Mouse (Mus musculus) limb, embryonic 10.5 days (tissue): ENCODE results near the gene Pde10a. TPM values are rescaled to one million over a fixed set of nuclear protein-coding genes. Genes with fewer than 3 reads are reported as not detected.

Experiments
- DNase-seq: peaks from one replicate; pipeline ENCODE4 v3.0.0-alpha.2; 2017; ENCODE audit warnings: low spot score
- H3K27ac ChIP-seq: fragments of 300-500 bp; sonication (generic); 2 replicates; pipeline ENCODE4 v1.5.1; 2016; ENCODE audit warnings: mild to moderate bottlenecking
- H3K27me3 ChIP-seq: fragments of 300-500 bp; sonication (generic); 2 replicates; pipeline ENCODE4 v1.6.1; 2016; ENCODE audit warnings: low read depth, mild to moderate bottlenecking; ENCODE audit not compliant: poor library complexity, severe bottlenecking
- H3K36me3 ChIP-seq: fragments of 300-500 bp; sonication (generic); 2 replicates; pipeline ENCODE4 v1.6.1; 2016; ENCODE audit warnings: mild to moderate bottlenecking, moderate library complexity
- H3K4me1 ChIP-seq: fragments of 300-500 bp; sonication (generic); 2 replicates; pipeline ENCODE4 v1.6.1; 2016
- H3K4me3 ChIP-seq: fragments of 300-500 bp; sonication (generic); 2 replicates; pipeline ENCODE4 v1.5.1; 2016; ENCODE audit warnings: mild to moderate bottlenecking, moderate library complexity
- H3K9me3 ChIP-seq: fragments of 300-500 bp; sonication (generic); replicated peaks from 2 replicates; pipeline ENCODE4 v1.6.1; 2016; ENCODE audit warnings: mild to moderate bottlenecking
- WGBS: fragments of 180-500 bp; shearing (Covaris S2); methylation state at CpG from one replicate; pipeline ENCODE4 v1.1.7; 2016; 5-methylcytosine and 5-hydroxymethylcytosine counted together
- polyA plus RNA-seq: library from polyadenylated mRNA; unstranded; fragments of >200 nt; fragmentation: Nextera tagmentation; extraction: Ambion mirVana; gene quantifications from 2 replicates; pipeline ENCODE4 v1.2.1, GENCODE M21; 2016

The Pde10a gene
- polyA plus RNA-seq, 1 experiment from 2014 or later = 1.6 TPM

DNA sequence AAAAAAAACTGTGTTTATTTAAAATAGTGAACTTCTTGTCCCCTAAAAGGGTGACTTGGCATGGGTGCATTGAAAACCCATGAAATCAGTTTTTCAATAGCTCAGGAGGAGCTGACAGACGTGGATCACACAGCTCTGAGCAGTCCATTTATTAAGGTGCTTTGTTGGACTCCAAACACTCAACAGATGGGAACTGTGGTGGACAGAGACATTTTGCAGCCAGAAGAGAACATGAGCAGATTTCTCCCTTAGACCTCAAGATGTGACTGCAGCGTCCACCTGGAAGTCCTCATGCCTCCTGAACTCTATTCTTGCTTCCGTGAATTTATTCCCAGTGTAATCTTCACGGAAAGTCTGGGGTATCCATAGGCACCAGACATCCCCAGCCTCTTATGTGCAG is 266.4 kb downstream of the Pde10a start:
- Histone ChIP-seq H3K27me3 (peaks cover 13% of the 10 kb centered on the region), H3K4me1 (no peaks in the 10 kb centered on the region), H3K27ac (no peak overlapping the region), H3K9me3 (no peaks in the 10 kb centered on the region), H3K4me3 (no peak overlapping the region), H3K36me3 (no peaks in the 10 kb centered on the region)
- 80% methylated on average over 4 of the region's 4 CpGs for WGBS
- no peak for DNase-seq

GRCm38 (mm10) chr17:8792611-8793010 is 267.4 kb downstream of the Pde10a start:
- Histone ChIP-seq H3K27ac (no peak overlapping the region), H3K36me3 (no peaks in the 10 kb centered on the region), H3K4me1 (no peaks in the 10 kb centered on the region), H3K4me3 (no peak overlapping the region), H3K27me3 (peaks cover 22% of the 10 kb centered on the region), H3K9me3 (no peaks in the 10 kb centered on the region)
- WGBS = 67% methylated on average over 7 of the region's 7 CpGs
- DNase-seq = no peak

- Histone ChIP-seq H3K4me1 (peaks cover 29% of the 10 kb centered on the region), H3K9me3 (no peaks in the 10 kb centered on the region), H3K27ac (no peak overlapping the region), H3K27me3 (peaks cover 72% of the 10 kb centered on the region), H3K36me3 (no peaks in the 10 kb centered on the region), H3K4me3 (no peak overlapping the region)
- no peak for DNase-seq
- WGBS = 18% methylated on average over 2 of the region's 2 CpGs
Measured at GRCm38 (mm10) chr17:8797624-8798023, 272.5 kb downstream of the Pde10a start.

GRCm38 (mm10) chr17:8798531-8799295 is 273.5 kb downstream of the Pde10a start:
- Histone ChIP-seq H3K9me3 (no peaks in the 10 kb centered on the region), H3K4me1 (peaks cover 38% of the 10 kb centered on the region), H3K27ac (no peak overlapping the region), H3K4me3 (no peak overlapping the region), H3K36me3 (no peaks in the 10 kb centered on the region), H3K27me3 (peaks cover 83% of the 10 kb centered on the region)
- DNase-seq = no peak
- 4% methylated on average over 12 of the region's 12 CpGs for WGBS

GRCm38 (mm10) chr17:8799296-8799731 is 274.1 kb downstream of the Pde10a start:
- H3K27ac ChIP-seq = no peak overlapping the region
- no peaks in the 10 kb centered on the region for H3K36me3 ChIP-seq
- H3K9me3 ChIP-seq = no peaks in the 10 kb centered on the region
- peaks cover 89% of the 10 kb centered on the region for H3K27me3 ChIP-seq
- WGBS = 2% methylated on average over 10 of the region's 10 CpGs
- peaks cover 38% of the 10 kb centered on the region for H3K4me1 ChIP-seq
- H3K4me3 ChIP-seq = no peak overlapping the region
- peak; percentile 50 for DNase-seq

GRCm38 (mm10) chr17:8799914-8800420 is 274.8 kb downstream of the Pde10a start:
- no peak overlapping the region for H3K27ac ChIP-seq
- peaks cover 95% of the 10 kb centered on the region for H3K27me3 ChIP-seq
- no peaks in the 10 kb centered on the region for H3K9me3 ChIP-seq
- H3K4me3 ChIP-seq = peak overlapping the region; percentile 81
- DNase-seq = peak; percentile 63
- peaks cover 38% of the 10 kb centered on the region for H3K4me1 ChIP-seq
- WGBS = 1% methylated on average over 15 of the region's 15 CpGs
- H3K36me3 ChIP-seq = no peaks in the 10 kb centered on the region

DNA sequence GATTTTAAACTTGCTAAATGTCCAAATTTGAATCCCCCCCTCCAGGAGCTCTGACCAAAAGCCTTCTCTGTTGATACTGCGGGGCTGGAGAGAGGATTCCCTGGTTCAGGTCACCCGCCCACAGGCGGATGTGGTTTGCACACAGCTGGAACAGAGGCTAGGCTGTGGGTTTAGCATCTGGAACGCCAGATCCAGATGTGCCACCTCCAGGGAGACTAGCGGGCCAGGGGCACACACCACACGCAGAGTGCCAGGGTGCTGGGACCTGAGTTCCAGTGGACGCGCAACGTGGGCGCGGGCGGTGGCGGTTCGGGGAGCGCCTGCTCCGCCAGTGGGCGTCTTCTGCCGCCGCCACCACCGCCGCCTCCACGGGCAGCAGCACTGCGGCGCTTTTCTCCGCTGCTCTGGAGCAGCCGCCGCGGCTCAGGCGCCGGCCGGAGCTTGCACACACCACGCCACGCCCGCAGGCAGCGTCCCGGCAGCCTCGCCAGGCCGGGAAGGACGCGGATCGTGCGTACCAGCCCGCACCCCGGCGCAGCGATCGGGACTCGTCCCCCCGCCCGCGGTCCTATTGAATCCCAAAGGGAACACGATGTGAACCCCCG is 275.4 kb downstream of the Pde10a start:
- H3K9me3 ChIP-seq = no peaks in the 10 kb centered on the region
- H3K36me3 ChIP-seq = no peaks in the 10 kb centered on the region
- no peak for DNase-seq
- H3K4me3 ChIP-seq = peak overlapping the region; percentile 81
- WGBS = under 1% methylated on average over 52 of the region's 53 CpGs
- peaks cover 95% of the 10 kb centered on the region for H3K27me3 ChIP-seq
- peaks cover 38% of the 10 kb centered on the region for H3K4me1 ChIP-seq
- peak overlapping the region; percentile 81 for H3K27ac ChIP-seq

DNA sequence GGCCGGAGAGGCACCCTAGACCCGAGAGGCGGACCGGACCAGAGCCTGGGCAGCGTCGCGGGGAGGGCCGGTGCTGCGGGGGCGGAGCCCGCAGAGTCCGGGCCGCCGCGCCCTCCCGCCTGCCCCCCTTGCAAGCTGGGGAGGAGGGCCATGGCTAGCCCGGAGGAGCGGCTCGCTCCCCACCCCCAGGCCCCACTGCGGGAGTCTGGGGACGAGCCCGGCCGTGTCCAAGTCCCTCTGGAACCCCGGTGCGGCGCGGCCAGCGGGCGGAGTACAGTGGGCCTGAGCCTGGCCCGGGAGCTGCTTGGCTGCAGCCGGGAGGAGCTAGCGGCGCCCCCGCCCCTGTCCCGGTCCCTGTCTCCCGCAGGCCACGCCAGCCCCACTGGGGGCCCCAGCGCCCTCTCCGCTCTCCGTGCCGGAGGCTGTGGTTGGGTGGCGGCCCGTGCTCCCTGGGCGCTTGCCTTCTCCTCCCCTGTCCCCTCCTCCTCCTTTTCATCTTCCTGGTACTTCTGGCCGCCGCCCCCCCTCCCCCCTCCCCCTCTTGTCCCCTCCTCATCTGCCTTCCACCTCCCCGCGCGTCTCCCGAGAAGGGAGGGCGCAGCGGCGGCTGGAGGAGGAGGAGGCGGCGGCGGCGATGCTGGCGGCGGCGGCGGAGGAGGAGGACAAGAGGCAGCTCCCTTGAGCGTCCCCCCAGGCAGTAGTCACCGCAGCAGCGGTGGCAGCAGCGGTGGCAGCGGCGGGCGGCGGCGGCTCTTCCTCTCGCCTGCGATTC is 276.1 kb downstream of the Pde10a start:
- Histone ChIP-seq H3K4me1 (peaks cover 38% of the 10 kb centered on the region), H3K27ac (peak overlapping the region; percentile 81), H3K36me3 (no peaks in the 10 kb centered on the region), H3K27me3 (peaks cover 99% of the 10 kb centered on the region), H3K9me3 (no peaks in the 10 kb centered on the region), H3K4me3 (peak overlapping the region; percentile 81)
- WGBS = under 1% methylated on average over 61 of the region's 72 CpGs
- DNase-seq = peak; percentile 82

DNA sequence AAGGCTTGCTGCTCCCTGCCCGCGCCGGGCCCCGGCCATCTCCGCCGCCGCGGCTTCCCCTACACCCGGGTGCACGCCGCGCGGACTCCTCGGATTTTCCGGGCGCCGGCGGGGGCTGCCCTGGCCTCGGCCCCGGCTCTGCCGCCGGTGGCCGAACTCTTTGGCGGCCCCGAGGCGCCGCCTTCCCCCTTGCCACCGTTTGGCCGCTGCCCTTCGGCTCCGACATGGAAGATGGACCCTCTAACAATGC is 276.6 kb downstream of the Pde10a start:
- H3K36me3 ChIP-seq = no peaks in the 10 kb centered on the region
- no peaks in the 10 kb centered on the region for H3K9me3 ChIP-seq
- DNase-seq = no peak
- peaks cover 98% of the 10 kb centered on the region for H3K27me3 ChIP-seq
- H3K4me3 ChIP-seq = peak overlapping the region; percentile 81
- H3K27ac ChIP-seq = peak overlapping the region; percentile 81
- peaks cover 38% of the 10 kb centered on the region for H3K4me1 ChIP-seq
- 0% methylated on average over 31 of the region's 31 CpGs for WGBS

DNA sequence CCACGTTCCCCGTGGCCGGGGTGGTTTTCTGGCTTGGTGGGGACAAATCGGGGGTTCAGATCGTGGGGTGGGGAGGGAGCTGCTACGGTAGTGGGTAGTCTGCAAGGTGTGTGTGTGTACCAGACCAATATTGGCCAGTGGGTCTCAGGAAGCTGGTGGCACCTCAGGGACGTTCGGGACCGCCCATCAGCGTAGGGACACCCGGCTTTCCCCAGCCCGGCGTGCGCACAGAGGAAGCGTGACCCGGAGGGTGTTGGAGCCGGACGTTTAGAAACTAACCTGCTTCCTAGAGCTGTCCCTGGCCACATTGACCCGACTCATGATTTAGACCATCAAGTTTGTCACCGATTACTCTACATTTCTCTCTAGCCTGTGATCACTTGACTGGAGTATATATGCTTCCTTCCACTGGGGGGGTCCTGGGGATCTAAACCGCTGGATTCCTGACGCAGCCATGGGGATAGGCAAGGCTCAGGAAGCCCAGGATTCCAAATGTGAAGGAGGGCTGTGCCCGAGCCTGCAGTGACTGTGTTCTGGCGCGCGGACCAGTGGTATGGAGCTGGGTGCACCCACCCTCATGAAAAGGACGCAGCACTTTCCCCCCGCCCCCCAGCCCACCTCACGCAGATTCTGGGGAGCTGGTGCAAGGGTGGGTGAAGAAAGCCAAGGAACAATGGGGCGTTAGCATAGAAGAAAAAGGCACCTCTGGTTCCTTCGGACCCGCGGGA is 277.2 kb downstream of the Pde10a start:
- peaks cover 38% of the 10 kb centered on the region for H3K4me1 ChIP-seq
- H3K27me3 ChIP-seq = peaks cover 97% of the 10 kb centered on the region
- under 1% methylated on average over 33 of the region's 33 CpGs for WGBS
- peak; percentile 68 for DNase-seq
- no peaks in the 10 kb centered on the region for H3K9me3 ChIP-seq
- H3K27ac ChIP-seq = peak overlapping the region; percentile 81
- no peaks in the 10 kb centered on the region for H3K36me3 ChIP-seq
- peak overlapping the region; percentile 81 for H3K4me3 ChIP-seq

DNA sequence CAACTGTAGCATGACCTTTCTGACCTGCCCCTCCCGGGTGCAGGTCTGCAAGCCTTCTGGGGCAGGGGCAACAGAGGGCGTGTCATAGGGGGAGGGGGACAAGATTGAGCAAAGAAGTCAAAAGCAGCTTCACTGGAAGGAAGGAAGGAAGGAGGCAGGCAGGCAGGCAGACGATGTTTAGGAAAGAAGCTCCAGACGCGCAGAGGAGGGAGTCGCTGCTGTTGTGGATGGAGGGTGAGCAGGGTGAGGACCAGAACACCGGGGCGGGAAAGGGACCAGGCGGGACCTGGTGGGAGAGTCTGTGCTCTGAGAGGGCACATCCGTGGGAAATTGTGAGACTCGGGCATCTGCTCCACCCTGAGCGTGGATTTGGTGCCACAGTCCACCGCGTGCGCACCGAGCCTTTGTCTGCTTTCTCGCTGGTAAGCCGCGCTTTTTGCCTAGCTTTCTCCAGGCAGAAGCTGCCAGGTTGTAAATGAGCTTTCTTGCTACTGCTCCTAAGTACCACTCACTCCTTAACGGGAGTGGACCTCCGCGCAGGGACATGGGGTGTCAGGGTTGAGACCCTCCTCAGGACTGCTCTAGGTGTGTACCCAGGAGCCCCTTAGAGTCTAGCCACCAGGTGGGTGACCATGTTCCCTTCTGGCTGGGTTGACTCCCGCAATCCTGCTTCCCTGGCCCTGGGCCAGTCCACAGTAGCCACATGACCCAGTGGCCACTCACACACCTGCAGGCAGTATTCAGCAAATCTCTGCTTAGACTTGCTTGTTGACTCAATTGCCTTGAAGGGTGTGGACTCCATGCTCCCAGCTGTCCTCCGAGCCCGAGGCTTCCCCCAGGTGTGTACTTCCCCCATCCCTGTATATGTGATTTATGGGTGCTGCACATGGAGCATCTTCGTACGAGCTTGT is 278.0 kb downstream of the Pde10a start:
- peaks cover 43% of the 10 kb centered on the region for H3K4me1 ChIP-seq
- H3K27ac ChIP-seq = peak overlapping the region; percentile 81
- 9% methylated on average over 27 of the region's 27 CpGs for WGBS
- no peaks in the 10 kb centered on the region for H3K9me3 ChIP-seq
- DNase-seq = peak; percentile 65
- H3K36me3 ChIP-seq = no peaks in the 10 kb centered on the region
- H3K4me3 ChIP-seq = peak overlapping the region; percentile 81
- peaks cover 89% of the 10 kb centered on the region for H3K27me3 ChIP-seq

- H3K27me3 ChIP-seq = peaks cover 53% of the 10 kb centered on the region
Measured at GRCm38 (mm10) chr17:8807345-8807744, 282.2 kb downstream of the Pde10a start.

More at GRCm38 (mm10) chr17:8807345-8807744, 282.2 kb downstream of the Pde10a start:
- Histone ChIP-seq H3K4me1 (peaks cover 28% of the 10 kb centered on the region), H3K27ac (no peak overlapping the region), H3K36me3 (no peaks in the 10 kb centered on the region), H3K9me3 (no peaks in the 10 kb centered on the region), H3K4me3 (no peak overlapping the region)
- 43% methylated on average over 3 of the region's 3 CpGs for WGBS
- DNase-seq = peak; percentile 57
